Mouse (Mus musculus) lung, postnatal 0 days (tissue): ENCODE measurements at regions not wholly inside any gene's neighbourhood (a gene's known extent, or its start where the extent isn't known, plus 50 kb on each side); places are given as distances from the start of the nearest gene placed in this dataset.

ENCODE experiments used
- ATAC-seq: fragments of 200-750 bp; cut with Nextera tagmentation; 2 replicates; pipeline ENCODE4 v1.8.0; 2017; ENCODE audit warnings: moderate library complexity
- DNase-seq: peaks from one replicate; pipeline ENCODE4 v3.0.0-alpha.2; 2016; ENCODE audit warnings: low spot score
- H3K27ac ChIP-seq: fragments of 300-500 bp; sonication (generic); 2 replicates; pipeline ENCODE4 v1.5.1; 2014; ENCODE audit warnings: antibody characterized with exemption, mild to moderate bottlenecking, low read length, mixed read lengths
- H3K27me3 ChIP-seq: fragments of 300-500 bp; sonication (generic); replicated peaks from 2 replicates; pipeline ENCODE4 v1.6.1; 2014; ENCODE audit warnings: low read length, mixed read lengths; ENCODE audit not compliant: insufficient read depth
- H3K36me3 ChIP-seq: fragments of 300-500 bp; sonication (generic); 2 replicates; pipeline ENCODE4 v1.6.1; 2014; ENCODE audit warnings: low read length, mixed read lengths; ENCODE audit not compliant: insufficient read depth
- H3K4me1 ChIP-seq: fragments of 300-500 bp; sonication (generic); 2 replicates; pipeline ENCODE4 v1.6.1; 2014; ENCODE audit warnings: antibody characterized with exemption, low read depth, low read length, mixed read lengths; ENCODE audit not compliant: insufficient read depth
- H3K4me2 ChIP-seq: fragments of 300-500 bp; sonication (generic); replicated peaks from 2 replicates; pipeline ENCODE4 v1.6.1; 2014; ENCODE audit warnings: low read depth, mild to moderate bottlenecking, low read length, moderate library complexity, mixed read lengths
- H3K4me3 ChIP-seq: fragments of 300-500 bp; sonication (generic); 2 replicates; pipeline ENCODE4 v1.5.1; 2014; ENCODE audit warnings: low read depth, low read length
- H3K9ac ChIP-seq: fragments of 300-500 bp; sonication (generic); replicated peaks from 2 replicates; pipeline ENCODE4 v1.6.1; 2014; ENCODE audit warnings: low read depth, mild to moderate bottlenecking
- H3K9me3 ChIP-seq: fragments of 300-500 bp; sonication (generic); 2 replicates; pipeline ENCODE4 v1.6.1; 2016; ENCODE audit warnings: low read length, mixed read lengths
- CTCF ChIP-seq: IDR thresholded peaks from 2 replicates; pipeline ENCODE4 v1.5.1; 2016; ENCODE audit warnings: antibody characterized with exemption, mild to moderate bottlenecking
- EP300 ChIP-seq: IDR thresholded peaks from 2 replicates; pipeline ENCODE4 v1.6.1; 2016; ENCODE audit warnings: antibody characterized with exemption, mild to moderate bottlenecking, control low read depth
- WGBS: fragments of 180-500 bp; shearing (Covaris S2); extraction: QIAGEN DNeasy Blood & Tissue Kit; methylation state at CpG from one replicate; pipeline ENCODE4 v1.1.7; 2014; 5-methylcytosine and 5-hydroxymethylcytosine counted together

- Histone ChIP-seq H3K27ac (no peak overlapping the region), H3K4me3 (no peak overlapping the region), H3K9ac (no peak overlapping the region), H3K4me2 (no peak overlapping the region), H3K27me3 (no peaks in the 10 kb centered on the region), H3K9me3 (no peaks in the 10 kb centered on the region), H3K4me1 (no peaks in the 10 kb centered on the region), H3K36me3 (no peaks in the 10 kb centered on the region)
- WGBS: 50% methylated on average over 11 of the region's 11 CpGs
- no peak for DNase-seq
- ATAC-seq: no peak
- TF ChIP-seq CTCF: no peak
- TF ChIP-seq EP300: no peak
These were observed 52.7 kb upstream of the Rab3gap2 start for GRCm38 (mm10) chr1:185151130-185151799.

- Histone ChIP-seq H3K36me3 (no peaks in the 10 kb centered on the region), H3K4me2 (no peak overlapping the region), H3K27ac (no peak overlapping the region), H3K4me3 (no peak overlapping the region), H3K9ac (no peak overlapping the region), H3K9me3 (no peaks in the 10 kb centered on the region), H3K4me1 (no peaks in the 10 kb centered on the region), H3K27me3 (no peaks in the 10 kb centered on the region)
- DNase-seq: no peak
- no peak for TF ChIP-seq CTCF
- no peak for TF ChIP-seq EP300
- WGBS: 83% methylated on average over 15 of the region's 15 CpGs
- no peak for ATAC-seq
These were observed 53.3 kb upstream of the Rab3gap2 start for GRCm38 (mm10) chr1:185150431-185151129.

- no peak for ATAC-seq
- Histone ChIP-seq H3K27me3 (no peaks in the 10 kb centered on the region), H3K4me2 (no peak overlapping the region), H3K4me1 (no peaks in the 10 kb centered on the region), H3K36me3 (no peaks in the 10 kb centered on the region), H3K9me3 (no peaks in the 10 kb centered on the region), H3K9ac (no peak overlapping the region), H3K4me3 (no peak overlapping the region), H3K27ac (no peak overlapping the region)
- TF ChIP-seq EP300 (no peak), CTCF (no peak)
- WGBS: 85% methylated on average over 1 of the region's 1 CpGs
- DNase-seq: no peak
These were observed 59.1 kb upstream of the Rab3gap2 start for GRCm38 (mm10) chr1:185144791-185145190.

GRCm38 (mm10) chr1:185144006-185144405 is 59.9 kb upstream of the Rab3gap2 start:
- Histone ChIP-seq H3K4me3 (no peak overlapping the region), H3K27ac (no peak overlapping the region), H3K4me1 (no peaks in the 10 kb centered on the region), H3K9me3 (no peaks in the 10 kb centered on the region), H3K4me2 (no peak overlapping the region), H3K27me3 (no peaks in the 10 kb centered on the region), H3K36me3 (no peaks in the 10 kb centered on the region), H3K9ac (no peak overlapping the region)
- TF ChIP-seq CTCF (no peak), EP300 (no peak)
- 71% methylated on average over 15 of the region's 15 CpGs for WGBS
- DNase-seq (no peak), ATAC-seq (no peak)

- no peak overlapping the region for H3K27ac ChIP-seq
- no peaks in the 10 kb centered on the region for H3K27me3 ChIP-seq
- no peak for ATAC-seq
- H3K4me2 ChIP-seq: no peak overlapping the region
- H3K4me3 ChIP-seq: no peak overlapping the region
- no peak overlapping the region for H3K9ac ChIP-seq
- H3K4me1 ChIP-seq: no peaks in the 10 kb centered on the region
- DNase-seq: no peak
- no peaks in the 10 kb centered on the region for H3K9me3 ChIP-seq
- no peak for TF ChIP-seq EP300
- H3K36me3 ChIP-seq: no peaks in the 10 kb centered on the region
- 49% methylated on average over 5 of the region's 5 CpGs for WGBS
These were observed 63.6 kb upstream of the Rab3gap2 start for GRCm38 (mm10) chr1:185140317-185140716.

GRCm38 (mm10) chr1:185128209-185128608 is 75.7 kb upstream of the Rab3gap2 start:
- ATAC-seq: no peak
- TF ChIP-seq CTCF (no peak), EP300 (no peak)
- WGBS: 58% methylated on average over 4 of the region's 4 CpGs

More at GRCm38 (mm10) chr1:185128209-185128608, 75.7 kb upstream of the Rab3gap2 start:
- Histone ChIP-seq H3K4me3 (no peak overlapping the region), H3K4me1 (no peaks in the 10 kb centered on the region; the same call in 1 of the 2 replicates), H3K4me2 (no peak overlapping the region), H3K9ac (no peak overlapping the region), H3K27me3 (no peaks in the 10 kb centered on the region), H3K27ac (no peak overlapping the region), H3K9me3 (no peaks in the 10 kb centered on the region), H3K36me3 (no peaks in the 10 kb centered on the region)
- no peak for DNase-seq
